Mouse (Mus musculus) megakaryocyte, embryonic 14.5 days (primary cell): Measurements from ENCODE around the gene Mob3b. TPM values are rescaled to one million over a fixed set of nuclear protein-coding genes. Genes with fewer than 3 reads are reported as not detected.

Experiments
- H3K27me3 ChIP-seq: replicated peaks from 2 replicates; pipeline ENCODE3; 2012; ENCODE audit warnings: inconsistent platforms
- H3K36me3 ChIP-seq: replicated peaks from 2 replicates; pipeline ENCODE3; 2012; ENCODE audit warnings: low read length, inconsistent platforms, mixed read lengths
- H3K4me1 ChIP-seq: 2 replicates; pipeline ENCODE4 v1.6.1; 2012; ENCODE audit warnings: inconsistent platforms
- H3K4me3 ChIP-seq: replicated peaks from 2 replicates; pipeline ENCODE3; 2012; ENCODE audit warnings: moderate library complexity, mild to moderate bottlenecking, inconsistent platforms
- H3K9me3 ChIP-seq: 2 replicates; pipeline ENCODE4 v1.6.1; 2012; ENCODE audit warnings: inconsistent platforms
- FLI1 ChIP-seq: IDR thresholded peaks from 2 replicates; pipeline ENCODE4 v1.6.1; 2012; ENCODE audit warnings: low read length, inconsistent platforms, mixed read lengths
- GATA1 ChIP-seq: IDR thresholded peaks from 3 replicates; pipeline ENCODE4 v1.6.1; 2012; ENCODE audit warnings: mixed read lengths, low read length, inconsistent platforms, borderline replicate concordance
- polyA plus RNA-seq: library from polyadenylated mRNA; stranded (reverse); fragments of >175 nt; gene quantifications from 2 replicates; pipeline ENCODE4 v1.2.3, GENCODE M21; 2012; ENCODE audit warnings: low replicate concordance; ENCODE audit not compliant: insufficient read depth

Gene Mob3b
- polyA plus RNA-seq, 1 experiment, result 0.34 TPM

DNA sequence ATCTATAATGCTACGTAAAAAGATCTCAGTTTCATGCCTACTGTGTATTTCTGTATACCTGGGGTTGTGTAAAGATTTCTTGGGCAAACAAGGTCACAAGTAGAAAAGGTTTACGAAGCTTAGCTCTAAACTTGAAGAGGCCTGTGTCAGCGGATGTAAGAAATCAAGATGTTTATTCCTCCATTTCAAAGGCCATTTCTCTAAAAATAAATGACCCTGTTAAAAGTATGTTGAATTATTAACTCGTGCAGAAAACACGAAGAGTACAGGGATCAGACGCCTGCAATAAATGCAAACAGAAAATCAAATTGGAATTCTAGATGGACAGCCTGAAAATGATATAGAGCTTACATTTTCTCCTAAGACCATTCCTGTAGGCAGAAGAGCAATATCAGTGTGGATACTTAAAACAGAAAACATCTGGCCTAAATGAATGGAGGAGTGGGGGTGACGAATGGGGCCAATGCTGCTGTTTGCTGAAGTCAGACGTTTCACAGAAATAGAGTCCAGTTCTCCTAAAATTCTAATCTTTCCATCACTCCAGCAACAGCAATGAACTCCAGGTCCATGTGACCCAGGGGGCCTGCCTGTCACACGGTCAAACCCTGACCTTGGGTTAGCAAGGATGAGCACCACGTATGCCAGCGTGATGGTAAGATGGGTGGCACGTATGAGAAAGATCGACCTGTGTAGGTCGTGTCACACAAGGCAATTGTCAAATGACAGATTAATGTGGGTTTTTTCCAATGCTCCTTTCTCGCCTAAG is 22.3 kb downstream of the Mob3b start:
- peaks cover 10% of the 10 kb centered on the region; the same call in 1 of the 2 replicates for H3K9me3 ChIP-seq
- no peaks in the 10 kb centered on the region for H3K36me3 ChIP-seq
- H3K4me1 ChIP-seq, result peaks cover 13% of the 10 kb centered on the region
- TF ChIP-seq FLI1 (no peak), GATA1 (no peak)
- no peaks in the 10 kb centered on the region for H3K27me3 ChIP-seq
- H3K4me3 ChIP-seq, result no peak overlapping the region

DNA sequence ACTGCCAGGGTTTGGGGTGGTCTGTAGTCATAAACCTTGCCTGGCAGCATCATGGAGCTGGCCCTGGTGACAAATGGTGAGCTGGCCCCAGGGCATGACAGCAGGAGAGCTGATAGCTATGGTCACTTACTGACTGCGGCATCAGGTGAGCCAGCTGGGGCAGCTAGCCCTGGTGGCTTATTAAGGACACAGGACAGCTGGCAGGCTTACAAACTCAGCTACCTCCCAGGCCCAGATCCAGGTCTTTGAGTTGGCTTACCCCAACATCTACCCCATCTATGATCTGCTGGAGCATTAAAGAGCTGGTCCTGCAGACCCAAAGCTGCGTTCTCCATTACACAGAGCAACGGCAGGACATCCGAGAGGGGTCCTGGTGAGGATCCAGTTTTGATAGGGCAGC is 23.9 kb downstream of the Mob3b start:
- H3K4me1 ChIP-seq, result peaks cover 13% of the 10 kb centered on the region
- no peaks in the 10 kb centered on the region for H3K27me3 ChIP-seq
- no peak overlapping the region for H3K4me3 ChIP-seq
- TF ChIP-seq GATA1 (no peak), FLI1 (no peak)
- no peaks in the 10 kb centered on the region for H3K36me3 ChIP-seq
- peaks cover 10% of the 10 kb centered on the region; the same call in 1 of the 2 replicates for H3K9me3 ChIP-seq

DNA sequence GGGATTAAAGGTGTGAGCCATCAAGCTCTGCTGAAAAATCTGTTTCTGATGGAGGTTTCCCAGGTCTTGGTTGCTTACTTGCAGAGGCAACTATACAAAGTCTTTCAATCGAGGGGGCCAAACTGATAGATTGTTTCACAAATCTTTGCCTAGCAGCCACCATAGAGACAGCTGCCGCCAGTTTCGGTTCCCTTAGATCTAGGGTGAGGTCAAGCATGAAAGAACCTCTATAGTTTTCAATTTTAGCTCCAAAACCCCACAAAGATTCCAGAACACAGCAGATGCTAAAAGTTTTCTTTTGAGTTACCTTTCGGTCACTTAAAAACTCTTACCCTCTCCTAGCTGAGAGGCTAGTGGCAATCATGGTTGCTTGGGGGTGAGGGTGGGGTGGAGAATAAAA is 25.7 kb downstream of the Mob3b start:
- no peak for TF ChIP-seq GATA1
- TF ChIP-seq FLI1, result no peak
- H3K27me3 ChIP-seq, result no peaks in the 10 kb centered on the region
- no peak overlapping the region for H3K4me3 ChIP-seq

DNA sequence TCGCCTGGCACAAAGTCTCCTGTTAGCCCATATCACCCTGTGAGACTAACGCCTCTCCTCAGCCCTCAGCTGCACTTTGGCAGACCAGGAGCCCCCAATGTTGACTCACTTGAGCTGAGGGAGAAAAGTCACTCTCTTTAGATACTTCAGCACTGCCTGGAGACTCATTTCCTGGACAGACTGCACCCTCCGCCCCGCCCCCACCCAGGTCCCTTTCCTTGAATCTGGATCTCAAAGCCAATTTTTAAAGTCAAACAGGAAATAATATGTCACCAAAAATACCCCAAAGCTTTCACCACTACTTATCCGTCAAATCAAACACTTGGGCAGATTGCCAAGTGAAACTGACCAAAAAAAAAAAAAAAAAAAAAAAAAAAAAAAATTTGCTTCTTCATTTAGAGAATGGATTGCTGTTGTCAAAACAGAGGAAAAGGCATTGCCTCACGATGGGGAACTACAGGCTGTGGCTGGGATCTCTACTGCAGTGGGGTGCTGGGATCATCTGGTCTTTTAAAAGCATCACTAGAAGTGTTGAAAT is 26.8 kb downstream of the Mob3b start:
- no peak overlapping the region for H3K4me3 ChIP-seq
- peaks cover 6% of the 10 kb centered on the region for H3K4me1 ChIP-seq
- H3K9me3 ChIP-seq, result peaks cover 10% of the 10 kb centered on the region; the same call in 1 of the 2 replicates
- no peaks in the 10 kb centered on the region for H3K27me3 ChIP-seq
- H3K36me3 ChIP-seq, result no peaks in the 10 kb centered on the region
- no peak for TF ChIP-seq FLI1
- TF ChIP-seq GATA1, result no peak

More for the DNA sequence above, 25.7 kb downstream of the Mob3b start:
- Histone ChIP-seq H3K36me3 (no peaks in the 10 kb centered on the region), H3K9me3 (peaks cover 10% of the 10 kb centered on the region; the same call in 1 of the 2 replicates), H3K4me1 (peaks cover 6% of the 10 kb centered on the region)

DNA sequence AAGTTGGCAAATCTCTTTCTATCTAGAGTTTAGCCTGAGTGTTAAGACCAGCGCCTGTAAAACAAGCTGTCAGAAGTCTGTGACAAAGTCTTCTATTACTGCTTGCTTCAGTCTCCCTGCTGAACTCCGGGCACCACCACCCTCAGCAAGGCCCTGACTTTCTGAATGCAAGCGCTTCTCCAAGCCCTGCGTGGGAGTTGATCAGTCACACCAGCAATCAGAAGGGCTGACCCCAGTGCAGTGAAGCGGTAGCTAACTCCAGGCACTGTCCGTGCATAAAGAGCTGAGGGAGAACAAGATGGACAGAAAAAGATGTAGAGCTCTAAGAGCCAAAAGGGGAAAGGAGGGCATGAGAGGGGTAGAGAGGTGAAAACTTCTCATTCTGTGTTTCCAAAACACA is 29.5 kb downstream of the Mob3b start:
- TF ChIP-seq FLI1, result no peak
- TF ChIP-seq GATA1, result no peak
- peaks cover 6% of the 10 kb centered on the region for H3K4me1 ChIP-seq
- no peak overlapping the region for H3K4me3 ChIP-seq
- H3K9me3 ChIP-seq, result 0 out of 2 replicates have a peak, but pooled peaks cover 2% of the 10 kb centered on the region
- no peaks in the 10 kb centered on the region for H3K36me3 ChIP-seq
- no peaks in the 10 kb centered on the region for H3K27me3 ChIP-seq

DNA sequence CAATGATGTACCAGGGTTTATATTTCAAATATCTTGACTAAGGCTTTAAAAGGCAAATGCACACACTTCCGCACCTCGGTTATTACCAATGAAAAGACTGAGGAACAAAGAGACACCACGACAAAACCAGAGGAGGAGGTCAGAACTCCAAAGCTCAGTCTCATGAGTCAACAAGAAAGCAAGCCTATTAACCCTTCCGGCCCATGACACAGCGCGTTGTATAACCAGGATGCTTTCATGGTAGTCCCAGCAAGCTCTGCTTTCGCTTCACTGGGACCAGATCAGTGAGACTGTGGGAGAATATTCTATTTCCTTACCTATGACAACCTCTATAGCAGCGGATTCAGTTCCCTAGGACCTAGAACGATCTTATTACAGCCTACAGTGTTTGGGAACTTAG is 30.5 kb downstream of the Mob3b start:
- H3K4me1 ChIP-seq, result peaks cover 6% of the 10 kb centered on the region
- TF ChIP-seq GATA1, result no peak
- TF ChIP-seq FLI1, result no peak
- H3K36me3 ChIP-seq, result no peaks in the 10 kb centered on the region
- H3K9me3 ChIP-seq, result no peaks in the 10 kb centered on the region
- no peak overlapping the region for H3K4me3 ChIP-seq
- H3K27me3 ChIP-seq, result no peaks in the 10 kb centered on the region

DNA sequence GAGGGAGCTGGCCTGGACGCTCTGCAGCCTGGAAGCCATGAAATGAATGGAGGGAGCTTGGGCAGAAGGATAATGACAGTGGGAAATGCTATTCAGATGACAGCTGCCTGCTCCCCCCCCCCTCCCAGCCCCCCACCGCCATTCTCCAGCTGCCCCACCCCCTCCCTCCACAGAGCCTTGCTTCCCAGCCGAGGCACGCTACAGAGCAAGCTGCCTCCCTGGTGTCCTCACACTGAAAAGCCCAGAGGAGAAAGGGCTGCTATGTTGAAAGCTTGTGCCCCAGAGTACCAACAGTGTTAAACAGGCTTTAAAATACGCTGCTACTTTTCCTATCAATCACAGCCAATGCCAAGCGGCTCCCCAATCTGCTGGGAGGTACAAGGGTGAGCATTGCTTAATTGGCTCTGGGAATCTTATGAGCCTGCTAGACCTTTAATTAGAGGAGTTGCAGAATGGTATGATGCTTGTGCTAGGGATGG is 31.9 kb downstream of the Mob3b start:
- TF ChIP-seq GATA1 (no peak), FLI1 (no peak)
- Histone ChIP-seq H3K36me3 (no peaks in the 10 kb centered on the region), H3K27me3 (no peaks in the 10 kb centered on the region), H3K9me3 (no peaks in the 10 kb centered on the region), H3K4me1 (peaks cover 3% of the 10 kb centered on the region), H3K4me3 (no peak overlapping the region)

DNA sequence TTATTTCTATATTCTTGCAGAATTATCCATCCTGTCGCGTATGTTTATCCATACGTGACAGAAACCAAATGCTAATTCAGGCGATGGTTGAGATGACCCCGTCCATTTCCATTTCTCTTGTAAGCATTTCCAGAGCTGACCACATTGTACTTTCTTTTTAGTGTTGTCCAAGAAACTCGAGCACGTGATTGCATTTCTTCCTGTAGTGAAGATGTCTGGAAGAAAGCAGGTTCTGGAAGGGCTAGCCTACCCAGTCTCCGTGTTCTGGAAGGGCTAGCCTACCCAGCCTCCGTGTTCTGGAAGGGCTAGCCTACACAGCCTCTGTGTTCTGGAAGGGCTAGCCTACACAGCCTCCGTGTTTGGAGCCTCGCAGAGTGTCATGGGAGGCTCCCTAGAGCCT is 33.3 kb downstream of the Mob3b start:
- TF ChIP-seq FLI1 (no peak), GATA1 (no peak)
- Histone ChIP-seq H3K9me3 (no peaks in the 10 kb centered on the region), H3K4me1 (no peaks in the 10 kb centered on the region), H3K4me3 (no peak overlapping the region), H3K27me3 (no peaks in the 10 kb centered on the region), H3K36me3 (no peaks in the 10 kb centered on the region)

DNA sequence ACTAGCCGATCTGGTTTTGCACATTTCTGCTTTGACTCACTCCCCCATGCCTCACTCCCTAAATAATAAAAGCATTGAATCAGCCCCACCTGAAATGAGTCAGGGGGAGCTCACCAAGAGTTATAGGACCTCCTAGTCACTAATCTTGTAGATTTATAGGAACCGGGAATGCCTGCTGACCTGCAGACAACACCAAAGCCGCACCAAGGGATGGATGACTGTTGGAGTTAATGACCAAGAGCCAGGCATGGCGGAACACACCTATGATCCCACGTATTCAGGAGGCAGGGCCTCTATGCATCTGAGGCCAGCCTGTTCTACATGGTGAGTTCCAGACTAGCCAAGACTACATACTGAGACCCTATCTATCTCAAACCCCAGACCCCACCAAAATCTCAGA is 34.2 kb downstream of the Mob3b start:
- Histone ChIP-seq H3K27me3 (no peaks in the 10 kb centered on the region), H3K4me3 (no peak overlapping the region), H3K36me3 (no peaks in the 10 kb centered on the region), H3K4me1 (no peaks in the 10 kb centered on the region), H3K9me3 (no peaks in the 10 kb centered on the region)
- TF ChIP-seq FLI1, result no peak
- TF ChIP-seq GATA1, result no peak

DNA sequence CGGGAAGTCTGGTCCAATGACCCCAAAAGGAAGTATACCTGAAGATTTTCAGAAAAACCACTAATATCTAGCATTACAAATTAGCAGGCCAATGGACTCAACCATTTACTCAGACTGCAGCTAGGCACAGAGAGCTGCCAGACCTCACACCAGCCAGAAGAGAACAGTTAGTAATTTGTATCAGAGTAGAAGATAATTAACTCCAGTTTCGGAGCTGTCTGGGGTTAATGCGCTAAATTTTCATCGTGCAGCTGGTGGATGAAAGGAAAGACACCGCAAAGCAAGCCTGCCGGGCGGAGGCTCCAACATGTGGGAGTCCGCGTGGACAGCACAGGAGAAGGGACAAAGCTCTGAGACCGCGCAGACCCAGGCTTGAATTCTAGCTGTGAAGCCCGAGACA is 36.2 kb downstream of the Mob3b start:
- no peaks in the 10 kb centered on the region for H3K36me3 ChIP-seq
- no peaks in the 10 kb centered on the region for H3K27me3 ChIP-seq
- H3K4me3 ChIP-seq, result no peak overlapping the region
- TF ChIP-seq FLI1 (no peak), GATA1 (no peak)
- H3K9me3 ChIP-seq, result no peaks in the 10 kb centered on the region
- H3K4me1 ChIP-seq, result no peaks in the 10 kb centered on the region
